Mouse (Mus musculus) heart, postnatal 0 days (tissue): ENCODE measurements around the gene Tanc1.

Experiments used
- CTCF ChIP-seq: IDR thresholded peaks from 2 replicates; pipeline ENCODE4 v1.5.1; 2016; ENCODE audit warnings: antibody characterized with exemption, control low read depth, low read depth
- EP300 ChIP-seq: IDR thresholded peaks from 2 replicates; pipeline ENCODE4 v1.6.1; 2016; ENCODE audit warnings: antibody characterized with exemption, low read depth

DNA sequence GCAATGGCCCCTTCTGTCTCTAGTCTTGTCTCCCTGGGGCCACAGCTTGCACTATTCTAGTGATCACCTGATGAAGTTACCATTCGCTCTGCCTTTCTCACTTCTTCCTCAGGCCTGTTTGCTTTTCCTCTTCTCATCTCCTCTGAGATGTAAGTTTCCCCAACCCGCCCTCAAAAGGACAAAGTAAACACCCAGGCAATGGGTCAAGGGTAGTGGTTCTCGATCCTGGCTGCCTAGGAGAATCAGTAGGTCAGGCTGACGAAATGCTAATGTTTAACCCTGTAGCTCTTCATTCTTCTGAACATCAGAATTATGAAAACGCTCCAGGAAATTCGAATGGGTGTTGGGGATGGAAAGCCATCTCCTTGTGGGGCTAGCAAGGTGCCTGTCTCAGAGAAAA is 61.5 kb downstream of the Tanc1 start:
- TF ChIP-seq EP300: no peak
- TF ChIP-seq CTCF: no peak
